Mouse (Mus musculus) adrenal gland, postnatal 36 days (tissue): ENCODE data around the gene Zfp568. TPM values are rescaled to one million over a fixed set of nuclear protein-coding genes. Genes with fewer than 3 reads are reported as not detected.
"Not testable (repeated sequence)": the region's sequence is repeated elsewhere in the genome, so short reads cannot be mapped to it uniquely, and the experiment has no call there.

ENCODE experiments used
- DNase-seq, 2 experiments: peaks; one replicate each; pipeline ENCODE4 v3.0.0; 2021; ENCODE audit warnings: mixed read lengths in 1 of 2
- long read RNA-seq, 2 experiments: library from polyadenylated mRNA; stranded (forward); transcript quantifications; one replicate each; pipeline ENCODE4 v2.0.0; 2021; ENCODE audit warnings: borderline sequencing depth in 2 of 2
- total RNA-seq, 2 experiments: library from RNA; stranded (reverse); gene quantifications; 2 replicates each; pipeline ENCODE4 v1.2.3; 2021

The Zfp568 gene
- total RNA-seq: 10 to 100 TPM; 12.4 to 13.8 TPM
- long read RNA-seq, experiment 1, partial matches to known transcripts: 0 of 1 reads
- long read RNA-seq, experiment 1, other reads (novel, unspliced or antisense): 1 of 1 reads
- long read RNA-seq, experiment 2: 0 reads

- peak; percentile 96 for DNase-seq
Measured at GRCm38 (mm10) chr7:29983690-29984380, at the start of gene Zfp568. Gene Zfp568 (plus strand): TSS chr7:29983955.

- no peak for DNase-seq
Measured at GRCm38 (mm10) chr7:29938856-29939255, 44.9 kb upstream of the Zfp568 start.

GRCm38 (mm10) chr7:29941027-29941426, 42.7 kb upstream of the Zfp568 start:
- no peak for DNase-seq

GRCm38 (mm10) chr7:29942740-29943139, 41.0 kb upstream of the Zfp568 start:
- DNase-seq: no peak

GRCm38 (mm10) chr7:29943720-29944119, 40.0 kb upstream of the Zfp568 start:
- DNase-seq: no peak

- DNase-seq: no peak
Measured at GRCm38 (mm10) chr7:29944201-29944600, 39.6 kb upstream of the Zfp568 start.

- no peak for DNase-seq
Measured at GRCm38 (mm10) chr7:29953086-29953485, 30.7 kb upstream of the Zfp568 start.

GRCm38 (mm10) chr7:29953513-29954401, 30.0 kb upstream of the Zfp568 start, which contains the start of gene Zfp74:
Gene Zfp74 (minus strand): TSS chr7:29954089.
- DNase-seq: peak; percentile 85 to 86

- DNase-seq: peak; percentile 39 to 66
Measured at GRCm38 (mm10) chr7:29954731-29955130, 29.0 kb upstream of the Zfp568 start.

GRCm38 (mm10) chr7:29956257-29956656, 27.5 kb upstream of the Zfp568 start:
- no peak for DNase-seq

- DNase-seq: no peak
Measured at GRCm38 (mm10) chr7:29958125-29958724, 25.5 kb upstream of the Zfp568 start.

- DNase-seq: no peak
Measured at GRCm38 (mm10) chr7:29959004-29959403, 24.8 kb upstream of the Zfp568 start.

GRCm38 (mm10) chr7:29965115-29965810, 18.5 kb upstream of the Zfp568 start:
- DNase-seq: not testable (repeated sequence)

GRCm38 (mm10) chr7:29970686-29971085, 13.1 kb upstream of the Zfp568 start:
- DNase-seq: no peak

- DNase-seq: no peak
Measured at GRCm38 (mm10) chr7:29980761-29981160, 3.0 kb upstream of the Zfp568 start.

GRCm38 (mm10) chr7:29981455-29981854, 2.3 kb upstream of the Zfp568 start:
- DNase-seq: peak; percentile 1 to 13

- DNase-seq: no peak
Measured at GRCm38 (mm10) chr7:29981860-29982259, 1.9 kb upstream of the Zfp568 start.

- no peak for DNase-seq
Measured at GRCm38 (mm10) chr7:29982341-29982740, 1.4 kb upstream of the Zfp568 start.

- peak; percentile 1 to 9 for DNase-seq
Measured at GRCm38 (mm10) chr7:29982931-29983330, 824 bp upstream of the Zfp568 start.

GRCm38 (mm10) chr7:29983340-29983689, 440 bp upstream of the Zfp568 start:
- DNase-seq: no peak

GRCm38 (mm10) chr7:29986101-29986500, 2.3 kb downstream of the Zfp568 start:
- no peak for DNase-seq

GRCm38 (mm10) chr7:29987551-29987950, 3.8 kb downstream of the Zfp568 start:
- no peak for DNase-seq
